Mouse (Mus musculus) kidney, adult 2 months (tissue): ENCODE data around the gene Mink1. TPM values are rescaled to one million over a fixed set of nuclear protein-coding genes. Genes with fewer than 3 reads are reported as not detected.

Experiments
- DNase-seq: peaks from one replicate; pipeline ENCODE4 v3.0.0; 2021
- H3K27ac ChIP-seq: fragments of 200-500 bp; 2 replicates; pipeline ENCODE4 v1.5.1; 2012; ENCODE audit warnings: low read depth, low read length, control low read depth, inconsistent platforms; ENCODE audit not compliant: insufficient read depth
- H3K27me3 ChIP-seq: fragments of 200-500 bp; replicated peaks from 2 replicates; pipeline ENCODE4 v1.6.1; 2012; ENCODE audit warnings: mild to moderate bottlenecking, moderate library complexity, low read length, inconsistent platforms; ENCODE audit not compliant: control insufficient read depth, insufficient read depth
- H3K36me3 ChIP-seq: fragments of 200-500 bp; 2 replicates; pipeline ENCODE4 v1.6.1; 2012; ENCODE audit warnings: mild to moderate bottlenecking, moderate library complexity, low read length, inconsistent platforms; ENCODE audit not compliant: control insufficient read depth, insufficient read depth
- H3K4me1 ChIP-seq: fragments of 200-500 bp; 2 replicates; pipeline ENCODE4 v1.6.1; 2011; ENCODE audit warnings: low read length; ENCODE audit not compliant: control insufficient read depth, insufficient read depth
- H3K4me3 ChIP-seq: fragments of 200-500 bp; 2 replicates; pipeline ENCODE4 v1.5.1; 2011; ENCODE audit warnings: mild to moderate bottlenecking, low read depth, low read length, control low read depth; ENCODE audit not compliant: insufficient read depth
- CTCF ChIP-seq: fragments of 200-500 bp; conservative IDR thresholded peaks from 2 replicates; pipeline ENCODE4 v1.5.1; 2011; ENCODE audit warnings: low read depth, mild to moderate bottlenecking, control low read depth, low read length, moderate library complexity, mixed read lengths; ENCODE audit not compliant: insufficient read depth, insufficient read length
- POLR2A ChIP-seq: fragments of 200-500 bp; IDR thresholded peaks from one replicate; pipeline ENCODE4 v1.6.1; 2011; ENCODE audit warnings: low read depth, low read length, control low read depth
- WGBS: fragments of 180-500 bp; shearing (Covaris S2); methylation state at CpG from one replicate; pipeline ENCODE4 v1.1.7; 2018; 5-methylcytosine and 5-hydroxymethylcytosine counted together
- polyA plus RNA-seq: library from polyadenylated mRNA; depleted of rRNA; stranded (reverse); fragments of >200 nt; gene quantifications from 2 replicates; pipeline ENCODE4 v1.2.3, GENCODE M21; 2012

Gene Mink1
- polyA plus RNA-seq, 1 experiment: 73.1 TPM

DNA sequence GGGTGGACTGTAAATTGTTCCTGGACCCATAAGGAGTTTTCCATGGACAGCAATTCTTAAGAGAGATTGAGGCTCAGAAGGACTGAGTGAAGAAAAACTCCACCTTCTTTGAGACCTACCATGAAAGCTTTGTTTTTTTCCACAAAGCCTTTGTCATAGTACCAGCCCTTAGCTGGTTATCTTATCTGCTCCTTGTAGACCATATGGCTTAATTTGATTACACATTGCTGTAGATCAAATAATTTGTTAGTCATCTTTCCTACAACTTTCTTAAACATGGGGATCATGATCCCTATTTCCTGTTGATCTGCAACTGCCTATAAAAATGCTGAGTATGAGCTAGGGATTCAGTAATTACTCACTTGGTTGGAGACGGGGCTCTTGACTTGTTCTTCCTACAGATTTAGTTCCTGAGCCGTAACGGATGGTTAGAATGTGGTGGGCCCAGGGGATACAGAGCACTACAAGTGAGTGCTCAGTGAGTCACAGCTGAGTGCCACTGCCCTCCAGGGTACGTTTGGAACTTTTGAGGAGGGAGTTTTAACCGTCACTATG lies 9.7 kb downstream of the Mink1 start:
- DNase-seq: no peak
- TF ChIP-seq CTCF: no peak
- no peak for TF ChIP-seq POLR2A
- no peaks in the 10 kb centered on the region for H3K36me3 ChIP-seq
- H3K4me3 ChIP-seq: no peak overlapping the region
- 22% methylated on average over 5 of the region's 5 CpGs for WGBS
- H3K4me1 ChIP-seq: peaks cover 24% of the 10 kb centered on the region
- no peak overlapping the region for H3K27ac ChIP-seq
- no peaks in the 10 kb centered on the region for H3K27me3 ChIP-seq

DNA sequence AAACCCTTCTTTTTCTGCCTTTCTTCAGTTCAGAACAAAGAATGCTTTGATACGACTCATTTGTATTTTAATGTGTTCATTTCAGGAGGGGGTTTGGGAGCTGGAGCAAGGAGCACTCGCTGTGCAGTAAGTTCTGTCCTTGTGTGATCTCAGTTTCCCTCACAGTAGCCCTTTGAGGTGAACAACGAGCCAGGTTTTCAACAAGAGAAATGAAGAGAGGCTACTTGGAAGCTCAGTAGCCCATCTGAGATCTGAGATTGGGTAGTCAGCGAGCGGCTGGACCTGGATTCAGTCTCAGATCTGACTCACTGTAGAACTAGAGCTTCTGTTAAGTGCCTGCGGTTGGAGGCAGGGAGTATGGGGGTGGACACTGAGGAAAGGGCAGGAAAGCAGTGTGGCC lies 11.2 kb downstream of the Mink1 start:
- 74% methylated on average over 6 of the region's 6 CpGs for WGBS
- H3K4me3 ChIP-seq: no peak overlapping the region
- no peaks in the 10 kb centered on the region for H3K27me3 ChIP-seq
- TF ChIP-seq CTCF (no peak), POLR2A (no peak)
- H3K4me1 ChIP-seq: peaks cover 29% of the 10 kb centered on the region
- H3K27ac ChIP-seq: no peak overlapping the region
- no peaks in the 10 kb centered on the region for H3K36me3 ChIP-seq
- no peak for DNase-seq

DNA sequence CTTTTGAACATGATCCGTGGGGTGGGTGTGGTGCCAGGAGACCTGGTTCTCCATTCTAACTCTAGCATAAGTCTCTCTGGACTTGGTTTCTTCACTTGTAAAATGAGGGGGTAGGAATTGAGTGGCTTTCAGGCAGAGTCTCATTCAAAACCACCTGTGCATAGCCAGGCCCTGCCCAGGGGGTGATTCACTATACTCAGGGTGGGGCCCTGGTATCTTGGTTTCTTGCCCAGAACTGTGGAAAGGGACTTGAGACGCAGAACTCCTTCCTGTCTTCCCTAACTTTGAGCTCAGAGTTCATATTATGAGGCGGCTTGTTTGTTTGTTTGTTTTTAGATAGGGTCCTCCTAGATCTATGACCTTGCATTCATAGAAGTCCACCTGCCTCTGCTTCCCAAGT lies 14.5 kb downstream of the Mink1 start:
- peaks cover 34% of the 10 kb centered on the region for H3K4me1 ChIP-seq
- no peak for TF ChIP-seq POLR2A
- no peak for TF ChIP-seq CTCF
- H3K27me3 ChIP-seq: no peaks in the 10 kb centered on the region
- peak; percentile 43 for DNase-seq
- H3K36me3 ChIP-seq: no peaks in the 10 kb centered on the region
- no peak overlapping the region for H3K4me3 ChIP-seq
- 31% methylated on average over 3 of the region's 3 CpGs for WGBS
- H3K27ac ChIP-seq: 0 out of 2 replicates have a peak overlapping the region, but pooled peaks have one; percentile 7

DNA sequence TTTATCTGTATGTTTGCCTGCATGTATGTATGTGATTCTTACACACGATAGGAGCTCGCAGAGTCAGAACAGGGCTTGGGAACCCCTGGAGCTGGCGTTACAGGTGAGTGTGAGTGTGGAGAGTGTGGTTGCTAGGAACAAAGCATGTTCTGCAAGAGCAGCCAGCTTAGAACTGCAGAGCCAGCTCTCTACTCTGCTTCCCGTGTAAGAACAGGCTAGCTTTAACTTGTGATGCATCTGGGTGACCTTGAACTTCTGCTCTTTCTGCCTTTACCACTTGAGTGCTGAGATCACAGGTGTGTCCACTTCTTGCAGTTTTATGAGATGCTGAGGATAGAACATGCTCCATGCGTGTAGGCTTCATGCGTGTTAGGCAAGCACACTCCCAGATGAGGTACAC lies 16.3 kb downstream of the Mink1 start:
- Histone ChIP-seq H3K36me3 (no peaks in the 10 kb centered on the region), H3K4me1 (peaks cover 36% of the 10 kb centered on the region), H3K4me3 (no peak overlapping the region), H3K27me3 (no peaks in the 10 kb centered on the region), H3K27ac (no peak overlapping the region)
- no peak for TF ChIP-seq CTCF
- no peak for DNase-seq
- 72% methylated on average over 6 of the region's 6 CpGs for WGBS

DNA sequence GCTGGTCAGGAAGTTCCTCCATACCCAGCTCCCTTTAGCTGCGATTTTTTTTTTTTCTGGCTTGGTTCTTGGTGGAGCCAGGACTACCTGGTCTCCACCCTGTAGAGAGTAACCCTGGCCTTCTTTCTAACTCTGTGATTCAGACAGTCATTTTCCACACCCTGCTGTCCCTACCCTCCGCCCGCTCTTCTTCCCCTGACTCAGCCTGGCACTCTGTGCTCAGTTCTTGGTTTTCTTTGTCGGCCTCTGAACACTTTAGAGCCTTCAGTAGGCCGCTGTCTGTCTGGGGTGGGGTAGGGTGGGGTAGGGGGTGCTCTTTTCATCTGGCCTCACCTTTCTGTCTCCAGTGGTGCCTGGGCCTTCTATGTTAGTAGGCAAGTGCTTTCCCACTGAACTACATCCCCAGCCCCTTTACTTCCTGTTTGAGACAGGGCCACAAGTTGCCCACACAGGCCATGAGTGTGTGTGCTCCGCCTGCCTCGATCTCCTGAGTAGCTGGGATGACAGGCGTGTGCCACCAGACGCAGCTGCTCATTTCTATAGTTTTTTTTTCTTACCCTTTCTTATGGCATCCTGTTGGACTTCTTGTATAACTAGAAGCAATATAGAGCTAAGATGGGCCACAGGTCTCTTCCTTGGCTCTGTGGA lies 17.2 kb downstream of the Mink1 start:
- H3K4me3 ChIP-seq: no peak overlapping the region
- H3K36me3 ChIP-seq: no peaks in the 10 kb centered on the region
- peaks cover 36% of the 10 kb centered on the region for H3K4me1 ChIP-seq
- 71% methylated on average over 9 of the region's 9 CpGs for WGBS
- DNase-seq: no peak
- H3K27ac ChIP-seq: no peak overlapping the region
- TF ChIP-seq POLR2A (no peak), CTCF (no peak)
- no peaks in the 10 kb centered on the region for H3K27me3 ChIP-seq

DNA sequence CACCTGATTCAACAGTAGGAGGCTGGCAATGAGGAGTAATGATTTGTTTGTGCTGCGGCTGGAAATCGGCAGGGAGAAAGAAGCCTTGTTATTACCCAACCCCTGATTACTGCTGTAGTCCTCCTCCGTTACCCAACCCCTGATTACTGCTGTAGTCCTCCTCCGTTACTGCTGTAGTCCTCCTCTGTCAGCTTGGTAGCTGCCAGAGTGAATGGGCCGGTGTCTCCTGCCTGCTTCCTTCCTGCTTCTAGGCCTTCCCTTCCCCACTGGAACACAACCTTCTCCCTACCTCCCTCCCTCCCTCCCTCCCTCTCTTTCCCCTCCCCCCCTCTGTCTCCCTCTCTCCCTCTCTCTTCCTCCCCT lies 17.7 kb downstream of the Mink1 start:
- no peak for DNase-seq
- Histone ChIP-seq H3K36me3 (no peaks in the 10 kb centered on the region), H3K4me3 (no peak overlapping the region), H3K27ac (no peak overlapping the region), H3K27me3 (no peaks in the 10 kb centered on the region), H3K4me1 (peaks cover 35% of the 10 kb centered on the region)
- WGBS: 34% methylated on average over 5 of the region's 5 CpGs
- TF ChIP-seq POLR2A (no peak), CTCF (no peak)

DNA sequence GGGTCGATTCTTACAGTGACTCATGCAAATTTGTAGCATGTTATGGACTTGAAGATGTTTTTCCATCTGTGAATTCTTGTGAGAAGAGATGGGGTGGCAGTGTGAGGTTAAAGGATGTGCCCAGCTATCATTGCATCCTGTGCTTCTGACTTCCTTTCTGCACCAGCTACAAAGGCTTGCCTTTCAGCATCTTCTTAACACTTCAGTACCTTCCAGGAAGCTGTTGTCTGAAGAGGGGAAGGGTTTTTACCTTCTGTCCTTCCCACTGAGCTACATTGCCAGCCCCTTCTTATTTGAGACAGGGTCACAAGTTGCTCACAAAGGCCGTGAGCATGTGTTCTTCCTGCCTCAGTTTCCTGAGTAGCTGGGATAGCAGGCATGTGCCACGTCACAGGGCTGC lies 18.2 kb downstream of the Mink1 start:
- Histone ChIP-seq H3K4me3 (no peak overlapping the region), H3K4me1 (peaks cover 40% of the 10 kb centered on the region), H3K27ac (no peak overlapping the region), H3K27me3 (no peaks in the 10 kb centered on the region), H3K36me3 (no peaks in the 10 kb centered on the region)
- TF ChIP-seq CTCF: no peak
- TF ChIP-seq POLR2A: no peak
- 67% methylated on average over 3 of the region's 3 CpGs for WGBS
- DNase-seq: no peak
